Mouse (Mus musculus) heart, embryonic 16.5 days (tissue): ENCODE results near the gene Slco3a1. TPM values are rescaled to one million over a fixed set of nuclear protein-coding genes. Genes with fewer than 3 reads are reported as not detected.

ENCODE experiments used
- ATAC-seq: fragments of 200-750 bp; cut with Nextera tagmentation; replicated peaks from 2 replicates; pipeline ENCODE4 v1.8.0; 2017; ENCODE audit warnings: moderate number of reproducible peaks; ENCODE audit not compliant: insufficient read depth, low FRiP score; ENCODE audit errors: extremely low read depth
- H3K27ac ChIP-seq: fragments of 300-500 bp; sonication (generic); 2 replicates; pipeline ENCODE4 v1.5.1; 2014; ENCODE audit warnings: mild to moderate bottlenecking, low read length, control low read depth, moderate library complexity
- H3K27me3 ChIP-seq: fragments of 300-500 bp; sonication (generic); 2 replicates; pipeline ENCODE4 v1.6.1; 2014; ENCODE audit warnings: low read length, mixed read lengths; ENCODE audit not compliant: control insufficient read depth, insufficient read depth
- H3K36me3 ChIP-seq: fragments of 300-500 bp; sonication (generic); 2 replicates; pipeline ENCODE4 v1.6.1; 2014; ENCODE audit not compliant: control insufficient read depth, insufficient read depth
- H3K4me1 ChIP-seq: fragments of 300-500 bp; sonication (generic); 2 replicates; pipeline ENCODE4 v1.6.1; 2014; ENCODE audit warnings: low read length, mixed read lengths; ENCODE audit not compliant: control insufficient read depth, insufficient read depth
- H3K4me2 ChIP-seq: fragments of 300-500 bp; sonication (generic); 2 replicates; pipeline ENCODE4 v1.6.1; 2014; ENCODE audit warnings: low read depth, mild to moderate bottlenecking, control low read depth, low read length
- H3K4me3 ChIP-seq: fragments of 300-500 bp; sonication (generic); 2 replicates; pipeline ENCODE4 v1.5.1; 2014; ENCODE audit warnings: mild to moderate bottlenecking, control low read depth, low read length
- H3K9ac ChIP-seq: fragments of 300-500 bp; sonication (generic); 2 replicates; pipeline ENCODE4 v1.6.1; 2014; ENCODE audit warnings: low read length, control low read depth
- H3K9me3 ChIP-seq: fragments of 300-500 bp; sonication (generic); replicated peaks from 2 replicates; pipeline ENCODE4 v1.6.1; 2016; ENCODE audit warnings: low read length; ENCODE audit not compliant: control insufficient read depth
- WGBS: fragments of 180-500 bp; shearing (Covaris S2); extraction: QIAGEN DNeasy Blood & Tissue Kit; methylation state at CpG from one replicate; pipeline ENCODE4 v1.1.7; 2014; 5-methylcytosine and 5-hydroxymethylcytosine counted together
- polyA plus RNA-seq: library from polyadenylated mRNA; unstranded; fragments of >200 nt; fragmentation: Nextera tagmentation; extraction: Ambion mirVana; gene quantifications from 2 replicates; pipeline ENCODE4 v1.2.1, GENCODE M21; 2015

Gene Slco3a1
- polyA plus RNA-seq, 1 experiment from 2014 or later, result 15.8 TPM

DNA sequence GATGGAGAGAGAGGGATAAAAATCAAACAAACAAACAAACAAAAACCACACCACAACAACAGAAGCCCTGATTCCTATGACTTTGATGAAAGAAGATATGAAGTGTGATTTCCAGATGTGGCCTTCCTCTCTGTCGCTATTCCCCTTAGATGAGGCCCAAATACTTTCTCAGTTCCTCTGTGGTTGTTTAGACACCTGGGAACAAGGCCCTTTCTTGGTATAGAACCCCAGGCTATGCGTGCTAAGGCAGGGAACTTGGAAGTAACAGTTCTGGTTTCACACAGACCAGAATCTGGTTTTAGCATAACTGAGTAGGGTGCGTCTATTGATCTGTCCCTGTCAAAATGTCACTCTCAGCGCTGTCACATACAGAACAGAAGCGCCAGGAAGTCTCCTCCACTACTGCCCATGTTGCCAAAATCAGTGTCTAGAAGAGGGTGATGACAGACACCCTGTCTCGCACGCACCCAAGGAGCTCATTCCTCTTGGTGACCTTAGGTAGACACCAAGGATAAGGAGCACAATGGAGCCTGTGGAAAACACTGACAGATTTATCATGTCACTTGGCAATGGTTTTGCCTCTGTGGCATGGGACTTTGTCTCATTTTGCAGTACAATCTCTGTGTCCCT lies 23.0 kb downstream of the Slco3a1 start:
- Histone ChIP-seq H3K36me3 (no peaks in the 10 kb centered on the region), H3K27me3 (no peaks in the 10 kb centered on the region), H3K9me3 (no peaks in the 10 kb centered on the region), H3K4me1 (peaks cover 28% of the 10 kb centered on the region), H3K4me3 (no peak overlapping the region), H3K9ac (no peak overlapping the region), H3K27ac (no peak overlapping the region), H3K4me2 (no peak overlapping the region)
- ATAC-seq, result 0 out of 2 replicates have a peak, but pooled peaks have one; percentile 21
- WGBS, result 39% methylated on average over 7 of the region's 7 CpGs

- no peak overlapping the region for H3K4me3 ChIP-seq
- no peak for ATAC-seq
- H3K27me3 ChIP-seq, result no peaks in the 10 kb centered on the region
- no peaks in the 10 kb centered on the region for H3K36me3 ChIP-seq
- H3K9me3 ChIP-seq, result no peaks in the 10 kb centered on the region
- H3K4me1 ChIP-seq, result peaks cover 28% of the 10 kb centered on the region
- WGBS, result 70% methylated on average over 2 of the region's 2 CpGs
- H3K9ac ChIP-seq, result no peak overlapping the region
- 0 out of 2 replicates have a peak overlapping the region, but pooled peaks have one; percentile 48 for H3K27ac ChIP-seq
- no peak overlapping the region for H3K4me2 ChIP-seq
These were observed 24.7 kb downstream of the Slco3a1 start for GRCm38 (mm10) chr7:74529877-74530276.

GRCm38 (mm10) chr7:74529183-74529757 lies 25.3 kb downstream of the Slco3a1 start:
- ATAC-seq, result no peak
- Histone ChIP-seq H3K27me3 (no peaks in the 10 kb centered on the region), H3K4me3 (no peak overlapping the region), H3K36me3 (no peaks in the 10 kb centered on the region), H3K27ac (peak overlapping the region; percentile 48; the same call in 1 of the 2 replicates), H3K4me2 (no peak overlapping the region), H3K4me1 (peaks cover 28% of the 10 kb centered on the region), H3K9me3 (no peaks in the 10 kb centered on the region), H3K9ac (0 out of 2 replicates have a peak overlapping the region, but pooled peaks have one; percentile 14)
- 25% methylated on average over 4 of the region's 4 CpGs for WGBS

- Histone ChIP-seq H3K4me3 (no peak overlapping the region), H3K4me2 (no peak overlapping the region), H3K36me3 (no peaks in the 10 kb centered on the region), H3K9me3 (no peaks in the 10 kb centered on the region), H3K9ac (no peak overlapping the region), H3K27me3 (no peaks in the 10 kb centered on the region), H3K27ac (no peak overlapping the region), H3K4me1 (peaks cover 28% of the 10 kb centered on the region)
- ATAC-seq, result 0 out of 2 replicates have a peak, but pooled peaks have one; percentile 24
- 58% methylated on average over 5 of the region's 5 CpGs for WGBS
These were observed 26.4 kb downstream of the Slco3a1 start for GRCm38 (mm10) chr7:74528182-74528581.

DNA sequence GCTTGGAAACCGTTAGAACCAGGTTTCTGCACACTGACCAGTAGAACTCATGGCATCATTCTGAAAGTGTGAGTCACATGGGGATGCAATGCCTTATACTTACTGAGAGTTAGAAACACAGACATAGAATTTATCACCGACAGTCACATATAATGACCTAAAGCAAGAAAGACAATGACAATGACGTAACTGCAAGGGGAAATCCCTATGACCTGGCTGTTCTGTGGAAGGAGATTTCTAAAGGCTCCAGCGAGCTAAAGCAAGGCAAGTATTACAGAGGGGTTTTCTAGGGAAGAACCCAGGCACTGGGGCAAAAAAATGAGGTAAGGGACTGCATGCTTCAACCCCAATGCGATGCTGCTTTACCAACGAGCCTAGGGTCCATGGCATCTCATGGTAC lies 26.9 kb downstream of the Slco3a1 start:
- ATAC-seq, result no peak
- Histone ChIP-seq H3K9me3 (no peaks in the 10 kb centered on the region), H3K27me3 (no peaks in the 10 kb centered on the region), H3K36me3 (no peaks in the 10 kb centered on the region), H3K9ac (no peak overlapping the region), H3K4me2 (no peak overlapping the region), H3K4me1 (peaks cover 28% of the 10 kb centered on the region), H3K27ac (no peak overlapping the region), H3K4me3 (no peak overlapping the region)
- WGBS, result 76% methylated on average over 6 of the region's 6 CpGs

GRCm38 (mm10) chr7:74526030-74526429 lies 28.6 kb downstream of the Slco3a1 start:
- H3K9me3 ChIP-seq, result no peaks in the 10 kb centered on the region
- no peak overlapping the region for H3K4me2 ChIP-seq
- H3K9ac ChIP-seq, result no peak overlapping the region
- no peaks in the 10 kb centered on the region for H3K27me3 ChIP-seq
- H3K27ac ChIP-seq, result no peak overlapping the region
- peaks cover 23% of the 10 kb centered on the region for H3K4me1 ChIP-seq
- 68% methylated on average over 4 of the region's 4 CpGs for WGBS
- no peak overlapping the region for H3K4me3 ChIP-seq
- no peak for ATAC-seq
- no peaks in the 10 kb centered on the region for H3K36me3 ChIP-seq

- H3K9ac ChIP-seq, result no peak overlapping the region
- WGBS, result 65% methylated on average over 2 of the region's 2 CpGs
- H3K9me3 ChIP-seq, result no peaks in the 10 kb centered on the region
- no peaks in the 10 kb centered on the region for H3K27me3 ChIP-seq
- no peak overlapping the region for H3K27ac ChIP-seq
- no peak overlapping the region for H3K4me2 ChIP-seq
- no peak overlapping the region for H3K4me3 ChIP-seq
- no peak for ATAC-seq
- peaks cover 23% of the 10 kb centered on the region for H3K4me1 ChIP-seq
- H3K36me3 ChIP-seq, result no peaks in the 10 kb centered on the region
These were observed 29.0 kb downstream of the Slco3a1 start for GRCm38 (mm10) chr7:74525586-74525985.

GRCm38 (mm10) chr7:74524188-74524971 lies 30.2 kb downstream of the Slco3a1 start:
- no peak; the same call in 1 of the 2 replicates for ATAC-seq
- H3K4me3 ChIP-seq, result no peak overlapping the region
- H3K4me2 ChIP-seq, result no peak overlapping the region
- H3K36me3 ChIP-seq, result no peaks in the 10 kb centered on the region
- H3K27me3 ChIP-seq, result no peaks in the 10 kb centered on the region
- H3K9me3 ChIP-seq, result no peaks in the 10 kb centered on the region
- no peak overlapping the region for H3K9ac ChIP-seq
- no peak overlapping the region for H3K27ac ChIP-seq
- WGBS, result 63% methylated on average over 8 of the region's 8 CpGs
- H3K4me1 ChIP-seq, result peaks cover 17% of the 10 kb centered on the region

DNA sequence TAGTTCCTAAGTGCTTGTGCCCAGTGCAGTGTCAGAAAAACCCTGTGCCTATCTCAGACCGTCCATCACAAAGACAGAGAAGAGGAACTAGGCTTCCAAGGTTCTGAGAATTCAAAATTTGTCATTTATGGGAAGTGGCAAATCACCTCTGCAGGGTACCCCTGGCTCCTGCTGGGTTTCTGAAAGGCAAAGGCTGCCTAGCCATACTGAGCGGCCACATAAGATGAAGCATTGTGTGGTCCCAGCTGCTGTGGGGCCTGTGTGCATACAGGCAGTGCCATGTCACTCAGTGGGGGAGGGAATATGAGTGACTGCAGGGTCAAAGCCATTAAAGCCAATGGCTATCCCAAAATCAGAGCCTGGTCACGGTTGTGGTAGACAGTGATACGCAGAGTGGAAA lies 31.5 kb downstream of the Slco3a1 start:
- peaks cover 4% of the 10 kb centered on the region for H3K4me1 ChIP-seq
- 82% methylated on average over 4 of the region's 4 CpGs for WGBS
- no peaks in the 10 kb centered on the region for H3K9me3 ChIP-seq

More for the DNA sequence above, 31.5 kb downstream of the Slco3a1 start:
- no peak for ATAC-seq
- no peaks in the 10 kb centered on the region for H3K36me3 ChIP-seq
- no peak overlapping the region for H3K27ac ChIP-seq
- H3K4me3 ChIP-seq, result no peak overlapping the region
- H3K4me2 ChIP-seq, result no peak overlapping the region
- H3K9ac ChIP-seq, result no peak overlapping the region
- H3K27me3 ChIP-seq, result no peaks in the 10 kb centered on the region
